Mouse (Mus musculus) MEL (cell line): Measurements from ENCODE around the gene Esx1. TPM values are rescaled to one million over a fixed set of nuclear protein-coding genes. Genes with fewer than 3 reads are reported as not detected.

ENCODE experiments used
- DNase-seq: peaks from one replicate; pipeline ENCODE4 v3.0.0; 2011; ENCODE audit warnings: low read depth, low spot score
- H3K27ac ChIP-seq: 2 replicates; pipeline ENCODE4 v1.5.1; 2012; ENCODE audit warnings: low read depth, mild to moderate bottlenecking, control low read depth, low read length, moderate library complexity; ENCODE audit not compliant: control insufficient read depth
- H3K27me3 ChIP-seq, 2 experiments: fragments of 150-350 bp in 1 of 2; sonication (generic) in 1 of 2; 2 replicates each; pipeline ENCODE4 v1.6.1; 2012; ENCODE audit warnings: low read length in 2 of 2, mild to moderate bottlenecking in 2 of 2, improper control_type of control experiment in 1 of 2, moderate library complexity in 1 of 2; ENCODE audit not compliant: insufficient read depth in 2 of 2, control insufficient read depth in 1 of 2
- H3K36me3 ChIP-seq, 2 experiments: 2 replicates each; pipeline ENCODE4 v1.6.1; 2012 to 2014; ENCODE audit warnings: low read length in 2 of 2, improper control_type of control experiment in 1 of 2, inconsistent platforms in 1 of 2, mild to moderate bottlenecking in 1 of 2; ENCODE audit not compliant: insufficient read depth in 2 of 2, control insufficient read depth in 1 of 2
- H3K4me1 ChIP-seq, 2 experiments: fragments of 150-350 bp in 1 of 2; sonication (generic) in 1 of 2; 2 replicates each; pipeline ENCODE4 v1.6.1; 2012; ENCODE audit warnings: low read length in 2 of 2, improper control_type of control experiment in 1 of 2, mild to moderate bottlenecking in 1 of 2; ENCODE audit not compliant: insufficient read depth in 2 of 2, control insufficient read depth in 1 of 2
- H3K4me3 ChIP-seq, 2 experiments: fragments of 150-350 bp in 1 of 2; sonication (generic) in 1 of 2; 2 replicates each; pipeline ENCODE4 v1.5.1; 2012; ENCODE audit warnings: low read depth in 2 of 2, low read length in 2 of 2, mild to moderate bottlenecking in 2 of 2, moderate library complexity in 2 of 2, control low read depth in 1 of 2, improper control_type of control experiment in 1 of 2; ENCODE audit not compliant: control insufficient read depth in 1 of 2, insufficient read depth in 1 of 2
- H3K79me2 ChIP-seq: 2 replicates; pipeline ENCODE4 v1.6.1; 2012; ENCODE audit warnings: mild to moderate bottlenecking, low read length, moderate library complexity; ENCODE audit not compliant: control insufficient read depth, poor library complexity, insufficient read depth
- H3K9ac ChIP-seq: 2 replicates; pipeline ENCODE4 v1.6.1; 2012; ENCODE audit warnings: low read depth, mild to moderate bottlenecking, control low read depth, low read length, moderate library complexity; ENCODE audit not compliant: control insufficient read depth, poor library complexity, severe bottlenecking
- H3K9me3 ChIP-seq: fragments of 150-350 bp; sonication (generic); replicated peaks from 2 replicates; pipeline ENCODE4 v1.6.1; 2012; ENCODE audit warnings: mild to moderate bottlenecking, low read length, improper control_type of control experiment, moderate library complexity; ENCODE audit not compliant: insufficient read depth
- CHD2 ChIP-seq: IDR thresholded peaks from 2 replicates; pipeline ENCODE4 v1.6.1; 2011; ENCODE audit warnings: low read length, improper control_type of control experiment
- CTCF ChIP-seq, 3 experiments: IDR thresholded peaks in 2 of 3; conservative IDR thresholded peaks in 1 of 3; 2 replicates each; pipeline ENCODE4 v1.5.1; 2011 to 2012; ENCODE audit warnings: low read length in 3 of 3, low read depth in 2 of 3, mild to moderate bottlenecking in 2 of 3, improper control_type of control experiment in 1 of 3, inconsistent platforms in 1 of 3, mixed read lengths in 1 of 3, moderate library complexity in 1 of 3; ENCODE audit not compliant: control insufficient read depth in 1 of 3, insufficient read depth in 1 of 3, poor library complexity in 1 of 3, severe bottlenecking in 1 of 3
- EP300 ChIP-seq, 2 experiments: IDR thresholded peaks; 2 replicates each; pipeline ENCODE4 v1.6.1; 2011; ENCODE audit warnings: improper control_type of control experiment in 2 of 2, low read length in 2 of 2, low read depth in 1 of 2, mild to moderate bottlenecking in 1 of 2
- ETS1 ChIP-seq: IDR thresholded peaks from 2 replicates; pipeline ENCODE4 v1.6.1; 2012; ENCODE audit warnings: low read depth, mild to moderate bottlenecking, inconsistent platforms, low read length, improper control_type of control experiment, moderate library complexity
- HCFC1 ChIP-seq: IDR thresholded peaks from 2 replicates; pipeline ENCODE4 v1.6.1; 2012; ENCODE audit warnings: low read depth, mild to moderate bottlenecking, inconsistent platforms, low read length, improper control_type of control experiment, moderate library complexity
- MAZ ChIP-seq: IDR thresholded peaks from 2 replicates; pipeline ENCODE4 v1.6.1; 2012; ENCODE audit warnings: low read depth, mild to moderate bottlenecking, inconsistent platforms, low read length, improper control_type of control experiment
- MYC ChIP-seq: IDR thresholded peaks from 2 replicates; pipeline ENCODE4 v1.6.1; 2011; ENCODE audit warnings: low read depth, mild to moderate bottlenecking, low read length, improper control_type of control experiment, moderate library complexity
- NELFE ChIP-seq: IDR thresholded peaks from 2 replicates; pipeline ENCODE4 v1.6.1; 2011; ENCODE audit warnings: low read depth, low read length, improper control_type of control experiment
- POLR2A ChIP-seq, 2 experiments: IDR thresholded peaks; 2 replicates each; pipeline ENCODE4 v1.6.1; 2011 to 2012; ENCODE audit warnings: low read length in 2 of 2, mild to moderate bottlenecking in 2 of 2, control low read depth in 1 of 2, improper control_type of control experiment in 1 of 2, low read depth in 1 of 2, moderate library complexity in 1 of 2; ENCODE audit not compliant: control insufficient read depth in 1 of 2, insufficient read depth in 1 of 2, poor library complexity in 1 of 2
- POLR2AphosphoS5 ChIP-seq: IDR thresholded peaks from 2 replicates; pipeline ENCODE4 v1.6.1; 2012; ENCODE audit warnings: low read depth, borderline replicate concordance, mild to moderate bottlenecking, inconsistent platforms, low read length, moderate library complexity, mixed read lengths
- RAD21 ChIP-seq: IDR thresholded peaks from 2 replicates; pipeline ENCODE4 v1.6.1; 2011; ENCODE audit warnings: mild to moderate bottlenecking, low read depth, low read length, improper control_type of control experiment
- RCOR1 ChIP-seq: IDR thresholded peaks from 2 replicates; pipeline ENCODE4 v1.6.1; 2012; ENCODE audit warnings: low read depth, mild to moderate bottlenecking, inconsistent platforms, low read length, improper control_type of control experiment
- SMC3 ChIP-seq: IDR thresholded peaks from 2 replicates; pipeline ENCODE4 v1.6.1; 2011; ENCODE audit warnings: low read depth, low read length, improper control_type of control experiment
- TBP ChIP-seq: IDR thresholded peaks from 2 replicates; pipeline ENCODE4 v1.8.0; 2011; ENCODE audit warnings: low read depth, low read length, improper control_type of control experiment
- USF2 ChIP-seq, 2 experiments: IDR thresholded peaks; 2 replicates each; pipeline ENCODE4 v1.6.1; 2011 to 2012; ENCODE audit warnings: improper control_type of control experiment in 2 of 2, low read length in 2 of 2, borderline replicate concordance in 1 of 2, inconsistent platforms in 1 of 2, low read depth in 1 of 2, mild to moderate bottlenecking in 1 of 2; ENCODE audit not compliant: insufficient read depth in 1 of 2
- ZC3H11A ChIP-seq: IDR thresholded peaks from 2 replicates; pipeline ENCODE4 v1.6.1; 2012; ENCODE audit warnings: low read depth, mild to moderate bottlenecking, inconsistent platforms, low read length, improper control_type of control experiment
- ZKSCAN1 ChIP-seq: IDR thresholded peaks from 2 replicates; pipeline ENCODE4 v1.6.1; 2012; ENCODE audit warnings: low read depth, mild to moderate bottlenecking, inconsistent platforms, low read length, improper control_type of control experiment, moderate library complexity
- ZMIZ1 ChIP-seq: IDR thresholded peaks from 2 replicates; pipeline ENCODE4 v1.6.1; 2012; ENCODE audit warnings: low read depth, mild to moderate bottlenecking, inconsistent platforms, low read length, improper control_type of control experiment, moderate library complexity
- ZNF384 ChIP-seq: IDR thresholded peaks from 2 replicates; pipeline ENCODE4 v1.6.1; 2012; ENCODE audit warnings: low read depth, mild to moderate bottlenecking, inconsistent platforms, low read length, improper control_type of control experiment
- polyA plus RNA-seq, 2 experiments: library from polyadenylated mRNA; stranded (reverse) in 1 of 2; unstranded in 1 of 2; fragments of >175 nt in 1 of 2; fragments of >200 nt in 1 of 2; gene quantifications; 2 replicates each; pipeline versions ENCODE4 v1.2.1 to v1.2.4; 2012; ENCODE audit warnings: low replicate concordance in 2 of 2, low read depth in 1 of 2; ENCODE audit not compliant: insufficient read length in 2 of 2, insufficient read depth in 1 of 2, missing spikeins in 1 of 2
- total RNA-seq: library from RNA; depleted of rRNA; stranded (reverse); fragments of 300-350 nt; gene quantifications from 2 replicates; pipeline ENCODE4 v1.2.3, GENCODE M21; 2012

Gene Esx1
- total and polyA plus RNA-seq, 3 experiments: not detected

- peak; percentile 92 for DNase-seq
These were observed 19.8 kb upstream of the Esx1 start for GRCm38 (mm10) chrX:137141669-137142068.

GRCm38 (mm10) chrX:137127542-137127941 is 5.7 kb upstream of the Esx1 start:
- Histone ChIP-seq H3K27ac (no peak overlapping the region), H3K79me2 (no peaks in the 10 kb centered on the region), H3K27me3 (no peaks in the 10 kb centered on the region; a peak in 1 of 4 replicates), H3K4me1 (no peaks in the 10 kb centered on the region), H3K9me3 (no peaks in the 10 kb centered on the region), H3K9ac (no peak overlapping the region), H3K36me3 (no peaks in the 10 kb centered on the region), H3K4me3 (no peak overlapping the region)
- TF ChIP-seq NELFE: no peak
- no peak for TF ChIP-seq ZNF384
- no peak for TF ChIP-seq RCOR1
- TF ChIP-seq CHD2: no peak
- no peak for TF ChIP-seq ETS1
- no peak for TF ChIP-seq HCFC1
- TF ChIP-seq EP300 (IDR thresholded peaks at IDR 0.05; ENCODE audit: low read depth in 1 of 2, low read length in 2 of 2): no peak
- TF ChIP-seq POLR2AphosphoS5: no peak
- no peak for TF ChIP-seq MYC
- TF ChIP-seq ZMIZ1: no peak
- TF ChIP-seq ZKSCAN1: no peak
- TF ChIP-seq RAD21: no peak
- DNase-seq: no peak

More at GRCm38 (mm10) chrX:137141669-137142068, 19.8 kb upstream of the Esx1 start:
- Histone ChIP-seq H3K4me1 (0 out of 4 replicates have a peak, but pooled peaks cover 0 to 2% of the 10 kb centered on the region in 2 experiments), H3K9me3 (no peaks in the 10 kb centered on the region), H3K36me3 (peaks cover 0 to 5% of the 10 kb centered on the region in 2 experiments; a peak in 2 of 4 replicates), H3K9ac (peak overlapping the region; percentile 47), H3K4me3 (peak overlapping the region in 1 of 2 experiments; percentile 33; a peak in 2 of 4 replicates), H3K27me3 (no peaks in the 10 kb centered on the region; a peak in 1 of 4 replicates), H3K79me2 (no peaks in the 10 kb centered on the region), H3K27ac (no peak overlapping the region)
- peak; percentile 78 for TF ChIP-seq SMC3
- TF ChIP-seq POLR2A (IDR thresholded peaks at IDR 0.05; ENCODE audit: control insufficient read depth in 1 of 2, insufficient read depth in 1 of 2, low read depth in 1 of 2, low read length in 2 of 2, poor library complexity in 1 of 2): no peak
- TF ChIP-seq CTCF (IDR thresholded peaks at IDR 0.05 in 2 of 3, conservative IDR thresholded peaks at IDR 0.05 in 1 of 3; ENCODE audit: control insufficient read depth in 1 of 3, insufficient read depth in 1 of 3, low read depth in 2 of 3, low read length in 3 of 3, poor library complexity in 1 of 3, severe bottlenecking in 1 of 3): peak; percentile 81 to 90 (median 87)
- TF ChIP-seq TBP: no peak
- no peak for TF ChIP-seq ETS1
- no peak for TF ChIP-seq MAZ
- TF ChIP-seq USF2 (IDR thresholded peaks at IDR 0.05; ENCODE audit: borderline replicate concordance in 1 of 2, insufficient read depth in 1 of 2, low read depth in 1 of 2, low read length in 2 of 2): no peak
- TF ChIP-seq ZC3H11A: peak; percentile 52
- TF ChIP-seq RAD21: peak; percentile 87
